Mouse (Mus musculus): ENCODE results near the gene Methig1. TPM values are rescaled to one million over a fixed set of nuclear protein-coding genes. Genes with fewer than 3 reads are reported as not detected.
"Not testable (repeated sequence)": the region's sequence is repeated elsewhere in the genome, so short reads cannot be mapped to it uniquely, and the experiment has no call there.

Gene Methig1
- polyA plus RNA-seq, 1 experiment from 2014 or later, result 0.15 TPM

DNA sequence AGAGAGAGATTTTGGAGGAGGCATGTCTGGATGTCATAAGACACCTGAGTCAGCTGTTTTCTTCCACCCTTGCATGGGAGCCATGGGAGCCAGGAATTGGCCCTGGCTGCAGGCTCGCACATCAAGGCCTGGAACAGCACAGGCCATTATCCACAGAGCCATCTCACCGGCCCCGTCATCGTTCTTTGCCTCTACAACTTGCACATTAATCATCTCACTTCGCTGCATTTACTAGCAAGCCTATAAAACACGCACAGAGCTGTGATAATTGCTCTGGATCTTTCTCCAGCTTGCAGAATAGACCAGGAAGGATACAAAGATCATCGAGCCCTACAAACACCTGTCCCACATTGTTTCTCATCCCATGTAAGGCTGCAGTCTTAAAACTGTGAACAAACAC lies 22.2 kb upstream of the Methig1 start:
- Histone ChIP-seq H3K4me3 (ENCODE audit: low read depth, low read length) (no peak overlapping the region), H3K36me3 (replicated peaks; ENCODE audit: control insufficient read depth, insufficient read depth, low read depth, low read length) (no peaks in the 10 kb centered on the region), H3K27me3 (ENCODE audit: control insufficient read depth, insufficient read depth, low read length) (no peaks in the 10 kb centered on the region), H3K9me3 (replicated peaks; ENCODE audit: control insufficient read depth, low read length) (no peaks in the 10 kb centered on the region), H3K27ac (replicated peaks; ENCODE audit: low read depth, low read length) (no peak overlapping the region), H3K4me1 (ENCODE audit: control insufficient read depth, insufficient read depth, low read length) (no peaks in the 10 kb centered on the region), H3K9ac (replicated peaks; ENCODE audit: low read length) (no peak overlapping the region), H3K4me2 (ENCODE audit: low read depth, low read length) (no peak overlapping the region)
- DNase-seq (ENCODE audit: low spot score) (no peak), ATAC-seq (replicated peaks; ENCODE audit: insufficient number of reproducible peaks, low FRiP score, low TSS enrichment, low read depth) (no peak)
- WGBS, result 89% methylated on average over 7 of the region's 7 CpGs

DNA sequence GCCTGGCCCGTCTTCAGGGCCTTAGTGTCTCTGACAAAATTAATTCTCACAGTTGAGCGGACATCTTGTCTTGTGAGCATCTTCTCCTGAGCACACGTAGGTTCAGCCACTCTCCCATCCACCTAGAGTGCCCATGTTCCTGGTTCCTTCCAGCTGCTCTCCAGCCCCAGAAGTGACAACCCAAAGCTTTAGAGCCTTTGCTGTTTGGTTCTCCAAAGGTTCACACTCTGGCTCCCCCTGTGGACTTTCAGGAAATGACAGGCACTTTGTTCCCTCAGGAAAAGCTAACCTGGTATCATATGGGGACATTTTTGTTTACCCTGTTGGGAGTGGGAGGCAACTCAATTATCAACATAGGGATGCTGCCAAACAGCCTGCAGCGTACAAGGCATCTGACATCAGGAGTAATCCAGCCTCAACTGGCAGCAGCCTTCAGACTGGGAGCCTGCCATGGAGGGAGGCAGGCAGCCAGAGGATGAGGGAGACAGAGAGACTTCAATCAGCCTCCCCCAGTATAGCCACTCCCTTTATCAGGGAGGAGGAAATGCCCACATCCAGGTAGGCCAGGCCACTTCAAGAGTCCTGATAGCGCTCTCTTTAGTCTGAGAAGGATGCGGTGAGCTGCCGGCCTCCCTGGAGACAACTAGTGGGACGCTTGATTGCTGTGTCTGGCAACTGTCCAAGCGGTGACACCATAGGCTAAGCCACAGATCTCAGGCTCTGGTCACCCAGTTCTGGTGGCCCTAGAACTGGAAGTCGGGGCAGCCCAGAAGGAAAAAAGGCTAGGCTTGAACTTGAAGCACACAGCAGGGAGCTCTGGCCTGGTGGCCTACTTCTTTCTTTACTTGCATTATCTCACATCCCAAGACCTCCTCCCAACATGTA lies 20.6 kb upstream of the Methig1 start:
- not testable (repeated sequence) for DNase-seq (ENCODE audit: low spot score)

GRCm38 (mm10) chr15:100334629-100335028 lies 18.3 kb upstream of the Methig1 start, which contains the start of gene Mettl7a3:
Gene Mettl7a3 (plus strand): TSS chr15:100334929.
- WGBS, result 75% methylated on average over 10 of the region's 10 CpGs
- no peaks in the 10 kb centered on the region for H3K4me1 ChIP-seq (ENCODE audit: control insufficient read depth, insufficient read depth, low read length)
- H3K27me3 ChIP-seq (ENCODE audit: control insufficient read depth, insufficient read depth, low read length), result no peaks in the 10 kb centered on the region

More for the DNA sequence above, 20.6 kb upstream of the Methig1 start:
- H3K4me2 ChIP-seq (ENCODE audit: low read depth, low read length); ATAC-seq (replicated peaks; ENCODE audit: insufficient number of reproducible peaks, low FRiP score, low TSS enrichment, low read depth); H3K9me3 ChIP-seq (replicated peaks; ENCODE audit: control insufficient read depth, low read length); H3K27ac ChIP-seq (replicated peaks; ENCODE audit: low read depth, low read length); H3K27me3 ChIP-seq (ENCODE audit: control insufficient read depth, insufficient read depth, low read length); H3K36me3 ChIP-seq (replicated peaks; ENCODE audit: control insufficient read depth, insufficient read depth, low read depth, low read length); H3K9ac ChIP-seq (replicated peaks; ENCODE audit: low read length); H3K4me3 ChIP-seq (ENCODE audit: low read depth, low read length); H3K4me1 ChIP-seq (ENCODE audit: control insufficient read depth, insufficient read depth, low read length): not testable (repeated sequence)
- whole genome bisulfite sequencing, result 50% methylated on average over 2 of the region's 10 CpGs

DNA sequence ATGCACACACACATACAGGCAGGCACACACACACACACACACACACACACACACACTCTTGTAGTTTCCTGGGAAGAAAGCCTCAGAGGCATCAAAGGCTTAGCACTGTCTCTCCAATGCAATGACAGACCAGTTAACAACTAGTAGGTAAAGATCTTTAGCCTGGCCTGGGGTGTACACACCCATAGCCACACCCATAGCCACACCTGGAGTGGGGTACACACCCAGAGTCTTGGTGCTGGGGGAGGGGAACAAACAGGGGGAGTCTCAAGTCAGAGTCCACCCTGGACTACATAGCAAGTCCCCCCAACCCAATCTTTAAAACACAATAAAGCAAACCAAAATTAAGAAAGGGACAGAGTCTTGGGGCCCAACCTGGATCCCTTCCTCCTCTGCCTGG lies 15.6 kb upstream of the Methig1 start:
- H3K4me2 ChIP-seq (ENCODE audit: low read depth, low read length); H3K4me1 ChIP-seq (ENCODE audit: control insufficient read depth, insufficient read depth, low read length); H3K36me3 ChIP-seq (replicated peaks; ENCODE audit: control insufficient read depth, insufficient read depth, low read depth, low read length); H3K27me3 ChIP-seq (ENCODE audit: control insufficient read depth, insufficient read depth, low read length); H3K9ac ChIP-seq (replicated peaks; ENCODE audit: low read length); DNase-seq (ENCODE audit: low spot score); H3K9me3 ChIP-seq (replicated peaks; ENCODE audit: control insufficient read depth, low read length); H3K4me3 ChIP-seq (ENCODE audit: low read depth, low read length); ATAC-seq (replicated peaks; ENCODE audit: insufficient number of reproducible peaks, low FRiP score, low TSS enrichment, low read depth); H3K27ac ChIP-seq (replicated peaks; ENCODE audit: low read depth, low read length): not testable (repeated sequence)

More at GRCm38 (mm10) chr15:100334629-100335028, 18.3 kb upstream of the Methig1 start, which contains the start of gene Mettl7a3:
- Histone ChIP-seq H3K4me2 (ENCODE audit: low read depth, low read length) (no peak within 1 kb of the TSS), H3K36me3 (replicated peaks; ENCODE audit: control insufficient read depth, insufficient read depth, low read depth, low read length) (no peaks in the 10 kb centered on the region), H3K9ac (replicated peaks; ENCODE audit: low read length) (no peak within 1 kb of the TSS), H3K9me3 (replicated peaks; ENCODE audit: control insufficient read depth, low read length) (no peaks in the 10 kb centered on the region), H3K27ac (replicated peaks; ENCODE audit: low read depth, low read length) (no peak within 1 kb of the TSS), H3K4me3 (ENCODE audit: low read depth, low read length) (no peak within 1 kb of the TSS)
- DNase-seq (ENCODE audit: low spot score), result no peak
- ATAC-seq (replicated peaks; ENCODE audit: insufficient number of reproducible peaks, low FRiP score, low TSS enrichment, low read depth), result no peak

- ATAC-seq (replicated peaks; ENCODE audit: insufficient number of reproducible peaks, low FRiP score, low TSS enrichment, low read depth), result 0 out of 2 replicates have a peak, but pooled peaks have one; percentile 27
- not testable (repeated sequence) for H3K4me1 ChIP-seq (ENCODE audit: control insufficient read depth, insufficient read depth, low read length); H3K36me3 ChIP-seq (replicated peaks; ENCODE audit: control insufficient read depth, insufficient read depth, low read depth, low read length); H3K4me2 ChIP-seq (ENCODE audit: low read depth, low read length); H3K27me3 ChIP-seq (ENCODE audit: control insufficient read depth, insufficient read depth, low read length); H3K9me3 ChIP-seq (replicated peaks; ENCODE audit: control insufficient read depth, low read length); H3K4me3 ChIP-seq (ENCODE audit: low read depth, low read length); H3K9ac ChIP-seq (replicated peaks; ENCODE audit: low read length); H3K27ac ChIP-seq (replicated peaks; ENCODE audit: low read depth, low read length)
- DNase-seq (ENCODE audit: low spot score), result peak; percentile 62
- 30% methylated on average over 7 of the region's 10 CpGs for WGBS
Observed at GRCm38 (mm10) chr15:100337847-100338246, 15.1 kb upstream of the Methig1 start.

- H3K9ac ChIP-seq (replicated peaks; ENCODE audit: low read length); H3K9me3 ChIP-seq (replicated peaks; ENCODE audit: control insufficient read depth, low read length); H3K4me1 ChIP-seq (ENCODE audit: control insufficient read depth, insufficient read depth, low read length); DNase-seq (ENCODE audit: low spot score); H3K36me3 ChIP-seq (replicated peaks; ENCODE audit: control insufficient read depth, insufficient read depth, low read depth, low read length); H3K4me3 ChIP-seq (ENCODE audit: low read depth, low read length); H3K27ac ChIP-seq (replicated peaks; ENCODE audit: low read depth, low read length); ATAC-seq (replicated peaks; ENCODE audit: insufficient number of reproducible peaks, low FRiP score, low TSS enrichment, low read depth); H3K27me3 ChIP-seq (ENCODE audit: control insufficient read depth, insufficient read depth, low read length); H3K4me2 ChIP-seq (ENCODE audit: low read depth, low read length): not testable (repeated sequence)
- WGBS, result 77% methylated on average over 4 of the region's 5 CpGs
Observed at GRCm38 (mm10) chr15:100341314-100341980, 11.5 kb upstream of the Methig1 start.

- no peak overlapping the region for H3K4me3 ChIP-seq (ENCODE audit: low read depth, low read length)
- ATAC-seq (replicated peaks; ENCODE audit: insufficient number of reproducible peaks, low FRiP score, low TSS enrichment, low read depth) (no peak), DNase-seq (ENCODE audit: low spot score) (no peak)
- no peak overlapping the region for H3K27ac ChIP-seq (replicated peaks; ENCODE audit: low read depth, low read length)
- H3K9me3 ChIP-seq (replicated peaks; ENCODE audit: control insufficient read depth, low read length), result no peaks in the 10 kb centered on the region
- no peaks in the 10 kb centered on the region for H3K36me3 ChIP-seq (replicated peaks; ENCODE audit: control insufficient read depth, insufficient read depth, low read depth, low read length)
- H3K9ac ChIP-seq (replicated peaks; ENCODE audit: low read length), result no peak overlapping the region
- no peaks in the 10 kb centered on the region for H3K27me3 ChIP-seq (ENCODE audit: control insufficient read depth, insufficient read depth, low read length)
- no peak overlapping the region for H3K4me2 ChIP-seq (ENCODE audit: low read depth, low read length)
- H3K4me1 ChIP-seq (ENCODE audit: control insufficient read depth, insufficient read depth, low read length), result no peaks in the 10 kb centered on the region
Observed at GRCm38 (mm10) chr15:100345484-100345883, 7.5 kb upstream of the Methig1 start.

- H3K27ac ChIP-seq (replicated peaks; ENCODE audit: low read depth, low read length), result peak overlapping the region; percentile 13; the same call in 1 of the 2 replicates
Observed at GRCm38 (mm10) chr15:100346761-100347160, 6.2 kb upstream of the Methig1 start.

More at GRCm38 (mm10) chr15:100346761-100347160, 6.2 kb upstream of the Methig1 start:
- no peaks in the 10 kb centered on the region for H3K4me1 ChIP-seq (ENCODE audit: control insufficient read depth, insufficient read depth, low read length)
- ATAC-seq (replicated peaks; ENCODE audit: insufficient number of reproducible peaks, low FRiP score, low TSS enrichment, low read depth), result peak; percentile 29; the same call in 1 of the 2 replicates
- H3K9ac ChIP-seq (replicated peaks; ENCODE audit: low read length), result no peak overlapping the region
- 68% methylated on average over 12 of the region's 14 CpGs for WGBS
- H3K27me3 ChIP-seq (ENCODE audit: control insufficient read depth, insufficient read depth, low read length), result no peaks in the 10 kb centered on the region
- no peak overlapping the region for H3K4me2 ChIP-seq (ENCODE audit: low read depth, low read length)
- no peaks in the 10 kb centered on the region for H3K9me3 ChIP-seq (replicated peaks; ENCODE audit: control insufficient read depth, low read length)
- no peak overlapping the region for H3K4me3 ChIP-seq (ENCODE audit: low read depth, low read length)
- no peak for DNase-seq (ENCODE audit: low spot score)
- H3K36me3 ChIP-seq (replicated peaks; ENCODE audit: control insufficient read depth, insufficient read depth, low read depth, low read length), result no peaks in the 10 kb centered on the region
